14 mouse cellular contexts compared by ENCODE assay signal in genomic region chr1:74005020-74005419, GRCm38 (mm10).
A peak's percentile ranks its signal among the peaks of the same experiment; 100 is the strongest.
DNase-seq lines count a peak whose midpoint lies in the region; ATAC-seq and TF ChIP-seq lines count a peak whose summit lies in the region.
"Had no signal": no experiment of that assay in that cellular context is flagged by ENCODE, and none has a peak within 500 bp of the region (broad histone marks: within the 10 kb centered on the region; RNA-seq: fewer than 3 reads in every experiment).

No protein-coding gene starts in this region.

- no peaks in the 10 kb centered on the region for H3K27me3 ChIP-seq in heart, embryonic 12.5 days (replicated peaks)
- no peaks in the 10 kb centered on the region for H3K27me3 ChIP-seq in heart, embryonic 16.5 days (ENCODE audit: control insufficient read depth, insufficient read depth, low read length)
- no peaks in the 10 kb centered on the region for H3K27me3 ChIP-seq in lung, postnatal 0 days (replicated peaks; ENCODE audit: insufficient read depth, low read length)
- no peaks in the 10 kb centered on the region for H3K27me3 ChIP-seq in midbrain, embryonic 10.5 days (ENCODE audit: low read depth, poor library complexity, severe bottlenecking)
- H3K27me3 ChIP-seq: hindbrain, embryonic 15.5 days; midbrain, embryonic 12.5 days; neural tube, embryonic 15.5 days had no signal

- peaks cover 100% of the 10 kb centered on the region for H3K4me1 ChIP-seq in heart, embryonic 12.5 days (replicated peaks)
- peaks cover 98% of the 10 kb centered on the region for H3K4me1 ChIP-seq in heart, embryonic 16.5 days (ENCODE audit: control insufficient read depth, insufficient read depth, low read length)
- H3K4me1 ChIP-seq in lung, postnatal 0 days (ENCODE audit: insufficient read depth, low read depth, low read length), result peaks cover 75% of the 10 kb centered on the region
- H3K4me1 ChIP-seq in midbrain, embryonic 10.5 days, result peaks cover 28% of the 10 kb centered on the region

- 78% methylated on average over 3 of the region's 3 CpGs for WGBS in heart, embryonic 12.5 days
- 35% methylated on average over 3 of the region's 3 CpGs for WGBS in heart, embryonic 16.5 days
- 39% methylated on average over 3 of the region's 3 CpGs for WGBS in lung, postnatal 0 days
- 85% methylated on average over 3 of the region's 3 CpGs for WGBS in midbrain, embryonic 10.5 days

- no peak overlapping the region for H3K4me2 ChIP-seq in heart, embryonic 12.5 days
- H3K4me2 ChIP-seq in heart, embryonic 16.5 days (ENCODE audit: low read depth, low read length), result no peak overlapping the region; the same call in 1 of the 2 replicates
- no peak overlapping the region for H3K4me2 ChIP-seq in lung, postnatal 0 days (replicated peaks; ENCODE audit: low read depth, low read length)
- H3K4me2 ChIP-seq: hindbrain, embryonic 15.5 days; midbrain, embryonic 12.5 days; neural tube, embryonic 15.5 days had no signal

- DNase-seq in heart, adult 18-20 months, result peak; percentile 79 to 85
- peak; percentile 78 for DNase-seq in adrenal gland, postnatal 10 days
- peak; percentile 58 for DNase-seq in lung, postnatal 0 days (ENCODE audit: low spot score)
- DNase-seq in midbrain, embryonic 10.5 days (ENCODE audit: low spot score), result no peak
- DNase-seq: forebrain, postnatal 0 days; liver had no signal

- no peak for TF ChIP-seq CTCF in lung, postnatal 0 days (IDR thresholded peaks at IDR 0.05)

- TF ChIP-seq EP300 in lung, postnatal 0 days (IDR thresholded peaks at IDR 0.05), result peak; percentile 60

- no peaks in the 10 kb centered on the region for H3K9me3 ChIP-seq in heart, embryonic 12.5 days (replicated peaks)
- no peaks in the 10 kb centered on the region for H3K9me3 ChIP-seq in heart, embryonic 16.5 days (replicated peaks; ENCODE audit: control insufficient read depth, low read length)
- H3K9me3 ChIP-seq in lung, postnatal 0 days (ENCODE audit: low read length), result no peaks in the 10 kb centered on the region
- H3K9me3 ChIP-seq in midbrain, embryonic 10.5 days (replicated peaks), result no peaks in the 10 kb centered on the region
- H3K9me3 ChIP-seq: hindbrain, embryonic 15.5 days; midbrain, embryonic 12.5 days; neural tube, embryonic 15.5 days had no signal

- no peak overlapping the region; the same call in 1 of the 2 replicates for H3K27ac ChIP-seq in heart, embryonic 12.5 days (ENCODE audit: poor library complexity, severe bottlenecking)
- H3K27ac ChIP-seq in heart, embryonic 16.5 days (ENCODE audit: low read length), result peak overlapping the region; percentile 72
- H3K27ac ChIP-seq in lung, postnatal 0 days (ENCODE audit: low read length), result peak overlapping the region; percentile 78
- no peak overlapping the region for H3K27ac ChIP-seq in midbrain, embryonic 10.5 days (replicated peaks)
- H3K27ac ChIP-seq: hindbrain, embryonic 15.5 days; midbrain, embryonic 12.5 days; neural tube, embryonic 15.5 days had no signal

- no peak for ATAC-seq in heart, embryonic 12.5 days (ENCODE audit: insufficient number of reproducible peaks, low FRiP score)
- ATAC-seq in heart, embryonic 16.5 days (replicated peaks; ENCODE audit: extremely low read depth, insufficient read depth, low FRiP score), result no peak
- no peak for ATAC-seq in lung, postnatal 0 days
- no peak for ATAC-seq in frontal cortex, adult (ENCODE audit: low TSS enrichment)
- ATAC-seq in erythroid progenitor cell, adult 5-6 weeks (replicated peaks; ENCODE audit: low FRiP score, poor library complexity, severe bottlenecking), result no peak
- ATAC-seq: CD4-positive, CD25-positive, alpha-beta regulatory T cell, adult 4 months; forebrain, postnatal 0 days had no signal

- H3K4me3 ChIP-seq in heart, embryonic 12.5 days, result no peak overlapping the region
- no peak overlapping the region for H3K4me3 ChIP-seq in heart, embryonic 16.5 days (ENCODE audit: low read length)
- H3K4me3 ChIP-seq in lung, postnatal 0 days (ENCODE audit: low read depth, low read length), result no peak overlapping the region
- no peak overlapping the region for H3K4me3 ChIP-seq in midbrain, embryonic 10.5 days
- H3K4me3 ChIP-seq: hindbrain, embryonic 15.5 days; midbrain, embryonic 12.5 days; neural tube, embryonic 15.5 days had no signal

- no peak overlapping the region for H3K9ac ChIP-seq in heart, embryonic 12.5 days
- 0 out of 2 replicates have a peak overlapping the region, but pooled peaks have one; percentile 42 for H3K9ac ChIP-seq in heart, embryonic 16.5 days (ENCODE audit: low read length)
- no peak overlapping the region for H3K9ac ChIP-seq in lung, postnatal 0 days (replicated peaks; ENCODE audit: low read depth)
- H3K9ac ChIP-seq: forebrain, postnatal 0 days; hindbrain, embryonic 15.5 days; midbrain, embryonic 12.5 days; neural tube, embryonic 15.5 days had no signal

- no peaks in the 10 kb centered on the region; the same call in 1 of the 2 replicates for H3K36me3 ChIP-seq in heart, embryonic 12.5 days
- no peaks in the 10 kb centered on the region for H3K36me3 ChIP-seq in heart, embryonic 16.5 days (ENCODE audit: control insufficient read depth, insufficient read depth)
- H3K36me3 ChIP-seq in lung, postnatal 0 days (ENCODE audit: insufficient read depth, low read length), result no peaks in the 10 kb centered on the region
- H3K36me3 ChIP-seq in midbrain, embryonic 10.5 days, result no peaks in the 10 kb centered on the region
- H3K36me3 ChIP-seq: hindbrain, embryonic 15.5 days; midbrain, embryonic 12.5 days; neural tube, embryonic 15.5 days had no signal

Comparison
In these comparisons a context has a peak if more than half of its experiments do, and no peak if none do; other contexts are left out.
1. H3K27ac ChIP-seq: peak in heart, embryonic 16.5 days (single experiment) and lung, postnatal 0 days (single experiment); none in heart, embryonic 12.5 days (single experiment) and midbrain, embryonic 10.5 days (single experiment).